Mouse (Mus musculus) olfactory bulb, adult 2 months (tissue): ENCODE measurements at regions not wholly inside any gene's neighbourhood (a gene's known extent, or its start where the extent isn't known, plus 50 kb on each side); places are given as distances from the start of the nearest gene placed in this dataset.

Experiments used
- H3K27ac ChIP-seq: fragments of 200-500 bp; 2 replicates; pipeline ENCODE4 v1.5.1; 2012; ENCODE audit warnings: low read depth, low read length; ENCODE audit not compliant: insufficient read depth
- H3K4me1 ChIP-seq: fragments of 200-500 bp; 2 replicates; pipeline ENCODE4 v1.6.1; 2012; ENCODE audit warnings: low read length; ENCODE audit not compliant: control insufficient read depth, insufficient read depth
- H3K4me3 ChIP-seq: fragments of 200-500 bp; 2 replicates; pipeline ENCODE4 v1.5.1; 2012; ENCODE audit warnings: mild to moderate bottlenecking, low read depth, low read length, moderate library complexity; ENCODE audit not compliant: insufficient read depth
- CTCF ChIP-seq: fragments of 200-500 bp; IDR thresholded peaks from 2 replicates; pipeline ENCODE4 v1.5.1; 2012; ENCODE audit warnings: low read depth, mild to moderate bottlenecking, low read length, moderate library complexity; ENCODE audit not compliant: insufficient read depth
- POLR2A ChIP-seq: fragments of 200-500 bp; IDR thresholded peaks from 2 replicates; pipeline ENCODE4 v1.6.1; 2012; ENCODE audit warnings: mild to moderate bottlenecking, low read depth, low read length, moderate library complexity; ENCODE audit not compliant: insufficient read depth
- WGBS: fragments of 180-500 bp; shearing (Covaris S2); methylation state at CpG from one replicate; pipeline ENCODE4 v1.1.7; 2018; 5-methylcytosine and 5-hydroxymethylcytosine counted together

GRCm38 (mm10) chr12:105092730-105093440 is 52.9 kb upstream of the Tcl1b2 start:
- peak overlapping the region; percentile 50 for H3K27ac ChIP-seq
- H3K4me3 ChIP-seq, result no peak overlapping the region
- WGBS, result 19% methylated on average over 9 of the region's 9 CpGs
- TF ChIP-seq CTCF, result no peak
- no peak for TF ChIP-seq POLR2A
- H3K4me1 ChIP-seq, result peaks cover 12% of the 10 kb centered on the region

DNA sequence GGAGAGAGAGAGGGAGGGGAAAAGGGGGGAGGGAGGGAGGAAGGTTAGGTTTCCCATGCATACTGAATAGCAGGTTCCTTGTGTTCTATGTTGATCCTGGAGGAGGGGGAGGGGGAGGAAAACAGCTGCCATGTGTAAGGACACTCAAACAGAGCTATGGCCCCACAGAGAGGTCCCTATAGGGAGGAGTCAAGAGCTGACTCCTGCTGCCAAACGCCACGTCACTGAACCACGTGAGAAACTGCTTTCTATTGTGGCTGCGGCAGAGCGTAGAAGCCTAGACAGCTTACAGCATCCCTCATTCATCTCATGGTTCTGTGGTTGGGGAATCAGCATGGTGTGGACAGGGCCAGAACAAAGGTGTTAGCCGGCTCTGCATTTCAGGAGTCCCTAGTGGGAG is 52.3 kb upstream of the Tcl1b2 start:
- WGBS, result 31% methylated on average over 6 of the region's 6 CpGs
- TF ChIP-seq CTCF, result no peak
- no peak for TF ChIP-seq POLR2A
- Histone ChIP-seq H3K27ac (no peak overlapping the region), H3K4me3 (no peak overlapping the region), H3K4me1 (peaks cover 12% of the 10 kb centered on the region)
